In genomic region chr12:117586124-117586523, GRCm38 (mm10) we compare ENCODE assay signal across 9 mouse cellular contexts.
DNase-seq lines count a peak whose midpoint lies in the region; ATAC-seq lines count a peak whose summit lies in the region.
"Had no signal": no experiment of that assay in that cellular context is flagged by ENCODE, and none has a peak within 500 bp of the region (broad histone marks: within the 10 kb centered on the region; RNA-seq: fewer than 3 reads in every experiment).

No protein-coding gene starts in this region.

- peak; percentile 56 for DNase-seq in liver
- peak; percentile 4 for DNase-seq in cerebellum, adult 11-12 months
- DNase-seq in gastrocnemius, postnatal 10 days = peak; percentile 22
- peak; percentile 83 for DNase-seq in kidney, adult 9 months
- peak; percentile 77 for DNase-seq in limb, embryonic 11.5 days (ENCODE audit: low spot score)
- peak; percentile 33 for DNase-seq in ovary, postnatal 14 days (ENCODE audit: low spot score)
- DNase-seq in thymus, postnatal 10 days (ENCODE audit: low spot score in 2 of 2) = peak; percentile 22 to 52

- H3K27ac ChIP-seq in liver, embryonic 12.5 days = no peak overlapping the region
- H3K27ac ChIP-seq in limb, embryonic 11.5 days (replicated peaks; ENCODE audit: low read depth, low read length) = no peak overlapping the region
- H3K27ac ChIP-seq: stomach, embryonic 15.5 days had no signal

- no peaks in the 10 kb centered on the region for H3K9me3 ChIP-seq in liver, embryonic 12.5 days (replicated peaks)
- H3K9me3 ChIP-seq in limb, embryonic 11.5 days (ENCODE audit: control insufficient read depth, low read length) = no peaks in the 10 kb centered on the region
- H3K9me3 ChIP-seq: stomach, embryonic 15.5 days had no signal

- no peak overlapping the region for H3K9ac ChIP-seq in liver, embryonic 12.5 days
- no peak overlapping the region for H3K9ac ChIP-seq in limb, embryonic 11.5 days (ENCODE audit: low read length)
- H3K9ac ChIP-seq: stomach, embryonic 15.5 days had no signal

- no peak overlapping the region for H3K4me2 ChIP-seq in liver, embryonic 12.5 days
- H3K4me2 ChIP-seq in limb, embryonic 11.5 days (ENCODE audit: low read depth, severe bottlenecking) = no peak overlapping the region
- H3K4me2 ChIP-seq: stomach, embryonic 15.5 days had no signal

- H3K27me3 ChIP-seq in liver, embryonic 12.5 days (replicated peaks) = no peaks in the 10 kb centered on the region
- H3K27me3 ChIP-seq in limb, embryonic 11.5 days (ENCODE audit: control insufficient read depth, insufficient read depth, low read length) = no peaks in the 10 kb centered on the region
- H3K27me3 ChIP-seq: stomach, embryonic 15.5 days had no signal

- peaks cover 4% of the 10 kb centered on the region; the same call in 1 of the 2 replicates for H3K4me1 ChIP-seq in liver, embryonic 12.5 days
- no peaks in the 10 kb centered on the region for H3K4me1 ChIP-seq in limb, embryonic 11.5 days (ENCODE audit: control insufficient read depth, insufficient read depth, low read length)
- H3K4me1 ChIP-seq: stomach, embryonic 15.5 days had no signal

- 25% methylated on average over 1 of the region's 1 CpGs for WGBS in liver, embryonic 12.5 days (ENCODE audit: insufficient replicate concordance)
- WGBS in limb, embryonic 11.5 days = 39% methylated on average over 1 of the region's 1 CpGs

- H3K36me3 ChIP-seq in liver, embryonic 12.5 days = no peaks in the 10 kb centered on the region
- H3K36me3 ChIP-seq in limb, embryonic 11.5 days (ENCODE audit: control insufficient read depth, insufficient read depth, low read length) = no peaks in the 10 kb centered on the region
- H3K36me3 ChIP-seq: stomach, embryonic 15.5 days had no signal

- no peak overlapping the region for H3K4me3 ChIP-seq in liver, embryonic 12.5 days
- no peak overlapping the region for H3K4me3 ChIP-seq in limb, embryonic 11.5 days (ENCODE audit: low read depth, low read length)
- H3K4me3 ChIP-seq: stomach, embryonic 15.5 days had no signal

- no peak; the same call in 1 of the 2 replicates for ATAC-seq in liver, embryonic 12.5 days
- no peak for ATAC-seq in limb, embryonic 11.5 days (ENCODE audit: insufficient number of reproducible peaks, low FRiP score, low TSS enrichment, low read depth)

Comparison
In these comparisons a context has a peak if more than half of its experiments do, and no peak if none do; other contexts are left out.
1. DNase-seq: peak in every context shown above with its lines; median percentile 83 in kidney, adult 9 months; 77 in limb, embryonic 11.5 days; 56 in liver; 37 in thymus, postnatal 10 days; 33 in ovary, postnatal 14 days; 22 in gastrocnemius, postnatal 10 days; 4 in cerebellum, adult 11-12 months.